Mouse (Mus musculus): Measurements from ENCODE around the gene Rrp9. TPM values are rescaled to one million over a fixed set of nuclear protein-coding genes. Genes with fewer than 3 reads are reported as not detected.

Gene Rrp9
- total RNA-seq, 1 experiment, result 187 TPM

DNA sequence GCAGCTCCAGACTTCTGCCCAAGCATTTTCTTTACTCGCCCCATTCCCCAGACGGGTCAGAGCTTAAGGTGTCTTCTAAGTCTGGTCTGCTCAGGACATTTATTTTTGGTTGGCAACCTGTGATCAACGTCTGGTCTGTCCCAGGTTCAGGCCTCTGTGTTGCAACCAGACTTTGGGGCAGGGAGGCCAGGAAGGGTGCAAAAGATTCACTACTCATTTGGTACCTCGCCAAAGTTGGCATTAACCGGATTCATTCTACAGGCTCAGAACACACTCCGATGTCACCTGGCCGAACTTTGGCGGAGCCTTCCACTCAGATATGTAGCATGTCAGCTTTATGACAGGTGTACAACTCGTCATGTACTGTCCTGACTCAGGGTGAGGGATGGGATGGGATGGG, 27.8 kb upstream of the Rrp9 start:
- Histone ChIP-seq H3K9me3 (ENCODE audit: control insufficient read depth, insufficient read depth, low read depth, low read length) (no peaks in the 10 kb centered on the region), H3K4me3 (ENCODE audit: insufficient read depth in 1 of 2, low read depth in 1 of 2, low read length in 2 of 2, poor library complexity in 1 of 2, severe bottlenecking in 1 of 2) (peak overlapping the region in 1 of 2 experiments; percentile 82; a peak in 1 of 4 replicates), H3K36me3 (ENCODE audit: control insufficient read depth, insufficient read depth, low read length, poor library complexity, severe bottlenecking) (no peaks in the 10 kb centered on the region), H3K4me1 (ENCODE audit: control insufficient read depth in 2 of 2, insufficient read depth in 2 of 2, low read length in 2 of 2, poor library complexity in 1 of 2) (peaks cover 7 to 26% of the 10 kb centered on the region in 2 experiments; a peak in 3 of 4 replicates), H3K27ac (ENCODE audit: insufficient read depth, low read depth, low read length, poor library complexity, severe bottlenecking) (no peak overlapping the region), H3K9ac (ENCODE audit: insufficient read depth, low read depth, low read length, poor library complexity, severe bottlenecking) (no peak overlapping the region)
- TF ChIP-seq HCFC1 (IDR thresholded peaks at IDR 0.05; ENCODE audit: borderline replicate concordance, insufficient read depth, low read length) (no peak), ZNF384 (IDR thresholded peaks at IDR 0.05; ENCODE audit: low read depth, low read length) (no peak), ZC3H11A (IDR thresholded peaks at IDR 0.05; ENCODE audit: borderline replicate concordance, low read depth, low read length) (no peak), MAFK (IDR thresholded peaks at IDR 0.05; ENCODE audit: insufficient read depth, low read depth, low read length) (no peak), CHD2 (IDR thresholded peaks at IDR 0.05; ENCODE audit: low read depth, low read length) (no peak)
- in situ Hi-C loops (cut with MboI; ENCODE audit: low sequenced_read_pairs in 2 of 2, unreplicated experiment in 2 of 2), result no loop called here
- DNase-seq (ENCODE audit: low read depth, low spot score), result no peak

DNA sequence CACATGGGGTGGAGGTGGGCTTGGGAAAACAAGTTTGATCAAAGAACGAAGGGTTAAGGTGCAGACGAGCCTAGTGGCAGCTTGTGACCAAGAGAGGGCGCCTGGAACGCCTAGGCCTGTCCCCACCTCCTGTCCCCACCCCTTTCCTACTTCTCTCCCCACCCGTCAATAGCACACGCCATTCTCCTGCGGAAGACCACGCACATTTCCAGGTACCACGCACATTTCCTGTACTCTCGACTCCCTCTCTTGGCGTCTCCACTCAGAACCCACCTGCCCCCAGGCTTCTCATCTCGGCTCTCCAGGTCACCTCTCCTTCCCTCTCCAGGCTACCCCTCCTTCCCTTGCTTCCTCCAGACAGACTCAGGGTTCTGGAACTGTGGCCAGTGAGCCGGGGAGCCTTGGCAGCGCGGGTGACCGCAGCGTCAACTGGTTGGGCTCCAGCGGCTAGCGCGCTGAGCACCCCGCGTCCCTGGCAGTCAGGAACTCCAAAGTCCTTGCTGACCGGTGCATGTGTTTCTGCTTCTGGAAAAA, 27.2 kb upstream of the Rrp9 start:
- no peak for DNase-seq (ENCODE audit: low read depth, low spot score)
- in situ Hi-C loops (cut with MboI; ENCODE audit: low sequenced_read_pairs in 2 of 2, unreplicated experiment in 2 of 2), result no loop called here
- Histone ChIP-seq H3K9me3 (ENCODE audit: control insufficient read depth, insufficient read depth, low read depth, low read length) (no peaks in the 10 kb centered on the region), H3K27ac (ENCODE audit: insufficient read depth, low read depth, low read length, poor library complexity, severe bottlenecking) (no peak overlapping the region), H3K9ac (ENCODE audit: insufficient read depth, low read depth, low read length, poor library complexity, severe bottlenecking) (peak overlapping the region; percentile 72), H3K4me1 (ENCODE audit: control insufficient read depth in 2 of 2, insufficient read depth in 2 of 2, low read length in 2 of 2, poor library complexity in 1 of 2) (peaks cover 7 to 26% of the 10 kb centered on the region in 2 experiments; a peak in 3 of 4 replicates), H3K36me3 (ENCODE audit: control insufficient read depth, insufficient read depth, low read length, poor library complexity, severe bottlenecking) (no peaks in the 10 kb centered on the region), H3K4me3 (ENCODE audit: insufficient read depth in 1 of 2, low read depth in 1 of 2, low read length in 2 of 2, poor library complexity in 1 of 2, severe bottlenecking in 1 of 2) (peak overlapping the region; percentile 71; a peak in 3 of 4 replicates)
- TF ChIP-seq MAFK (IDR thresholded peaks at IDR 0.05; ENCODE audit: insufficient read depth, low read depth, low read length) (no peak), ZNF384 (IDR thresholded peaks at IDR 0.05; ENCODE audit: low read depth, low read length) (no peak), CHD2 (IDR thresholded peaks at IDR 0.05; ENCODE audit: low read depth, low read length) (no peak), HCFC1 (IDR thresholded peaks at IDR 0.05; ENCODE audit: borderline replicate concordance, insufficient read depth, low read length) (no peak), ZC3H11A (IDR thresholded peaks at IDR 0.05; ENCODE audit: borderline replicate concordance, low read depth, low read length) (no peak)

- in situ Hi-C loops (cut with MboI; ENCODE audit: low sequenced_read_pairs in 2 of 2, unreplicated experiment in 2 of 2), result no loop called here
- H3K36me3 ChIP-seq (ENCODE audit: control insufficient read depth, insufficient read depth, low read length, poor library complexity, severe bottlenecking), result no peaks in the 10 kb centered on the region
- no peak overlapping the region for H3K4me3 ChIP-seq (ENCODE audit: insufficient read depth in 1 of 2, low read depth in 1 of 2, low read length in 2 of 2, poor library complexity in 1 of 2, severe bottlenecking in 1 of 2)
- no peak overlapping the region for H3K9ac ChIP-seq (ENCODE audit: insufficient read depth, low read depth, low read length, poor library complexity, severe bottlenecking)
- H3K27ac ChIP-seq (ENCODE audit: insufficient read depth, low read depth, low read length, poor library complexity, severe bottlenecking), result no peak overlapping the region
- no peaks in the 10 kb centered on the region for H3K9me3 ChIP-seq (ENCODE audit: control insufficient read depth, insufficient read depth, low read depth, low read length)
- TF ChIP-seq ZC3H11A (IDR thresholded peaks at IDR 0.05; ENCODE audit: borderline replicate concordance, low read depth, low read length) (no peak), ZNF384 (IDR thresholded peaks at IDR 0.05; ENCODE audit: low read depth, low read length) (no peak)
- H3K4me1 ChIP-seq (ENCODE audit: control insufficient read depth in 2 of 2, insufficient read depth in 2 of 2, low read length in 2 of 2, poor library complexity in 1 of 2), result peaks cover 7 to 26% of the 10 kb centered on the region in 2 experiments; a peak in 3 of 4 replicates
- DNase-seq (ENCODE audit: low read depth, low spot score), result no peak
Measured at GRCm38 (mm10) chr9:106449947-106450346, 25.8 kb upstream of the Rrp9 start.

GRCm38 (mm10) chr9:106450661-106451060, 25.1 kb upstream of the Rrp9 start:
- no peaks in the 10 kb centered on the region for H3K9me3 ChIP-seq (ENCODE audit: control insufficient read depth, insufficient read depth, low read depth, low read length)
- H3K27ac ChIP-seq (ENCODE audit: insufficient read depth, low read depth, low read length, poor library complexity, severe bottlenecking), result no peak overlapping the region
- DNase-seq (ENCODE audit: low read depth, low spot score), result no peak
- in situ Hi-C loops (cut with MboI; ENCODE audit: low sequenced_read_pairs in 2 of 2, unreplicated experiment in 2 of 2), result no loop called here
- no peak overlapping the region for H3K9ac ChIP-seq (ENCODE audit: insufficient read depth, low read depth, low read length, poor library complexity, severe bottlenecking)
- H3K36me3 ChIP-seq (ENCODE audit: control insufficient read depth, insufficient read depth, low read length, poor library complexity, severe bottlenecking), result no peaks in the 10 kb centered on the region
- peaks cover 7 to 26% of the 10 kb centered on the region in 2 experiments; a peak in 3 of 4 replicates for H3K4me1 ChIP-seq (ENCODE audit: control insufficient read depth in 2 of 2, insufficient read depth in 2 of 2, low read length in 2 of 2, poor library complexity in 1 of 2)
- H3K4me3 ChIP-seq (ENCODE audit: insufficient read depth in 1 of 2, low read depth in 1 of 2, low read length in 2 of 2, poor library complexity in 1 of 2, severe bottlenecking in 1 of 2), result no peak overlapping the region
- TF ChIP-seq HCFC1 (IDR thresholded peaks at IDR 0.05; ENCODE audit: borderline replicate concordance, insufficient read depth, low read length) (no peak), CHD2 (IDR thresholded peaks at IDR 0.05; ENCODE audit: low read depth, low read length) (no peak), ZC3H11A (IDR thresholded peaks at IDR 0.05; ENCODE audit: borderline replicate concordance, low read depth, low read length) (no peak), MAFK (IDR thresholded peaks at IDR 0.05; ENCODE audit: insufficient read depth, low read depth, low read length) (no peak), ZNF384 (IDR thresholded peaks at IDR 0.05; ENCODE audit: low read depth, low read length) (no peak)

DNA sequence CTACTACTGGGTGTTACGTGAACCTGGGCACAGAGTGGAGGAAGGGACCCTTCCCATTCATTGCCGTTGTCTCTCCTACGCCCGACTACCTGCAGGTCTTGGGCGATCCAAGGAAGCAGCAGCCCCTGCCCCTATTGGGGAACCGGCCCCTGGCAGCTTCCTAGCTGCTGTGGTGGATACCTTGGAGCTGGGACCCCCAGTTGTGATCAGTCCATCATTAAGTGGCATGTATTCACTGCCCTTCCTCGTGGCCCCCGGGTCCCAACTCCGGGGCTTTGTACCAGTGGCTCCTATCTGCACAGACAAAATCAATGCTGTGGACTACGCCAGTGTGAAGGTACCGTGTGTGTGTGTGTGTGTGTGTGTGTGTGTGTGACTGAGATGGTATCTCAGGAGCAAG, 24.5 kb upstream of the Rrp9 start:
- no peak overlapping the region for H3K27ac ChIP-seq (ENCODE audit: insufficient read depth, low read depth, low read length, poor library complexity, severe bottlenecking)
- H3K9me3 ChIP-seq (ENCODE audit: control insufficient read depth, insufficient read depth, low read depth, low read length), result no peaks in the 10 kb centered on the region
- no peak overlapping the region for H3K4me3 ChIP-seq (ENCODE audit: insufficient read depth in 1 of 2, low read depth in 1 of 2, low read length in 2 of 2, poor library complexity in 1 of 2, severe bottlenecking in 1 of 2)
- DNase-seq (ENCODE audit: low read depth, low spot score), result no peak
- TF ChIP-seq MAFK (IDR thresholded peaks at IDR 0.05; ENCODE audit: insufficient read depth, low read depth, low read length), result no peak
- TF ChIP-seq ZC3H11A (IDR thresholded peaks at IDR 0.05; ENCODE audit: borderline replicate concordance, low read depth, low read length), result no peak
- no peak for TF ChIP-seq ZNF384 (IDR thresholded peaks at IDR 0.05; ENCODE audit: low read depth, low read length)
- no peak for TF ChIP-seq CHD2 (IDR thresholded peaks at IDR 0.05; ENCODE audit: low read depth, low read length)
- no peak for TF ChIP-seq HCFC1 (IDR thresholded peaks at IDR 0.05; ENCODE audit: borderline replicate concordance, insufficient read depth, low read length)
- in situ Hi-C loops (cut with MboI; ENCODE audit: low sequenced_read_pairs in 2 of 2, unreplicated experiment in 2 of 2), result no loop called here
- H3K36me3 ChIP-seq (ENCODE audit: control insufficient read depth, insufficient read depth, low read length, poor library complexity, severe bottlenecking), result no peaks in the 10 kb centered on the region
- peaks cover 12 to 30% of the 10 kb centered on the region in 2 experiments for H3K4me1 ChIP-seq (ENCODE audit: control insufficient read depth in 2 of 2, insufficient read depth in 2 of 2, low read length in 2 of 2, poor library complexity in 1 of 2)
- no peak overlapping the region for H3K9ac ChIP-seq (ENCODE audit: insufficient read depth, low read depth, low read length, poor library complexity, severe bottlenecking)

Data from ES-E14 (cell line).